Mouse (Mus musculus) urinary bladder, postnatal 25 days (tissue): ENCODE measurements around the gene Sbf1.

ENCODE experiments used
- DNase-seq: peaks from one replicate; pipeline ENCODE4 v3.0.0; 2022; ENCODE audit warnings: low spot score

Sbf1 gene

GRCm38 (mm10) chr15:89316146-89316545 is 1.0 kb upstream of the Sbf1 start:
- no peak for DNase-seq

GRCm38 (mm10) chr15:89314511-89315189 is 461 bp downstream of the Sbf1 start:
- DNase-seq, result peak; percentile 23

GRCm38 (mm10) chr15:89314107-89314506 is 1.0 kb downstream of the Sbf1 start:
- DNase-seq, result no peak

- no peak for DNase-seq
Measured at GRCm38 (mm10) chr15:89313359-89313758, 1.8 kb downstream of the Sbf1 start.

- DNase-seq, result no peak
Measured at GRCm38 (mm10) chr15:89309962-89310498, 5.1 kb downstream of the Sbf1 start.

GRCm38 (mm10) chr15:89308406-89309139 is 6.5 kb downstream of the Sbf1 start:
- DNase-seq, result no peak

- no peak for DNase-seq
Measured at GRCm38 (mm10) chr15:89307461-89307860, 7.7 kb downstream of the Sbf1 start.

- DNase-seq, result no peak
Measured at GRCm38 (mm10) chr15:89305966-89306365, 9.1 kb downstream of the Sbf1 start.

- DNase-seq, result no peak
Measured at GRCm38 (mm10) chr15:89300600-89300999, 14.5 kb downstream of the Sbf1 start.

GRCm38 (mm10) chr15:89300180-89300579 is 14.9 kb downstream of the Sbf1 start:
- no peak for DNase-seq

- no peak for DNase-seq
Measured at GRCm38 (mm10) chr15:89297695-89298094, 17.4 kb downstream of the Sbf1 start.

- DNase-seq, result no peak
Measured at GRCm38 (mm10) chr15:89296465-89296864, 18.6 kb downstream of the Sbf1 start.

GRCm38 (mm10) chr15:89295580-89296165 is 19.4 kb downstream of the Sbf1 start:
- no peak for DNase-seq

- DNase-seq, result no peak
Measured at GRCm38 (mm10) chr15:89293778-89294177, 21.3 kb downstream of the Sbf1 start.

- no peak for DNase-seq
Measured at GRCm38 (mm10) chr15:89292795-89293194, 22.3 kb downstream of the Sbf1 start.

GRCm38 (mm10) chr15:89291521-89291920 is 23.6 kb downstream of the Sbf1 start:
- no peak for DNase-seq

- DNase-seq, result no peak
Measured at GRCm38 (mm10) chr15:89289455-89289854, 25.7 kb downstream of the Sbf1 start.

GRCm38 (mm10) chr15:89288227-89288767 is 26.8 kb downstream of the Sbf1 start:
- DNase-seq, result no peak

GRCm38 (mm10) chr15:89286582-89286981 is 28.5 kb downstream of the Sbf1 start:
- DNase-seq, result no peak

GRCm38 (mm10) chr15:89286114-89286513 is 29.0 kb downstream of the Sbf1 start:
- no peak for DNase-seq

- DNase-seq, result no peak
Measured at GRCm38 (mm10) chr15:89285478-89285877, 29.6 kb downstream of the Sbf1 start.

- DNase-seq, result no peak
Measured at GRCm38 (mm10) chr15:89285004-89285403, 30.1 kb downstream of the Sbf1 start.

- no peak for DNase-seq
Measured at GRCm38 (mm10) chr15:89284094-89284493, 31.0 kb downstream of the Sbf1 start.
